Mouse (Mus musculus) splenic B cell, adult 2 months (primary cell): ENCODE measurements around the gene Ssbp3.

Experiments
- DNase-seq: peaks from one replicate; pipeline ENCODE4 v3.0.0-alpha.2; 2011; ENCODE audit warnings: low read depth, low spot score
- H3K27me3 ChIP-seq: 2 replicates; pipeline ENCODE4 v1.6.1; 2012; ENCODE audit warnings: mild to moderate bottlenecking, low read length, moderate library complexity, mixed read lengths; ENCODE audit not compliant: control insufficient read depth, poor library complexity, insufficient read depth, severe bottlenecking
- H3K36me3 ChIP-seq: 2 replicates; pipeline ENCODE4 v1.6.1; 2012; ENCODE audit warnings: mild to moderate bottlenecking, low read length, moderate library complexity, mixed read lengths; ENCODE audit not compliant: control insufficient read depth, poor library complexity, insufficient read depth, severe bottlenecking

The Ssbp3 gene

GRCm38 (mm10) chr4:107058781-107059180, 148.3 kb downstream of the Ssbp3 start:
- H3K36me3 ChIP-seq, result peaks cover 1% of the 10 kb centered on the region; the same call in 1 of the 2 replicates
- H3K27me3 ChIP-seq, result no peaks in the 10 kb centered on the region
- no peak for DNase-seq

DNA sequence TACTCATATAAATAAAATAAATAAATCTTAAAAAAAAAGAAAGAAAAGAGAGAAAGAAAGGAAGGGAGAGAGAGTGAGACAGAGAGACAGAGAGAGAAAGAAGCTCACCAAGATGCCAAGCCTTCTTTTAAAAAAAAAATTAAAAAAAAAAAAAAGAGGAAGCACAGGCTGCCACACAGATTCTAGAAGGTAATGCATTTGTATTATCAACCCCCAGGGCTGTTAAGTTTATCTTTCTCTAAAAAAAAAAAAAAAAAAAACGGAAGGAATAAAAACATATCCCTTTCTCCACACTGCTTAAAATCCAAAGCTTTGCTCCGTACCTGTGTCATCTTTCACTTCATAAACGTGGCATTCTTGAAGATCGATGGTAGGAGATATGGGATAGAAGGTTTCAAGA, 151.1 kb downstream of the Ssbp3 start:
- DNase-seq, result no peak
- peaks cover 3% of the 10 kb centered on the region for H3K36me3 ChIP-seq
- no peaks in the 10 kb centered on the region for H3K27me3 ChIP-seq

GRCm38 (mm10) chr4:107063214-107063613, 152.7 kb downstream of the Ssbp3 start:
- H3K36me3 ChIP-seq, result peaks cover 3% of the 10 kb centered on the region

DNA sequence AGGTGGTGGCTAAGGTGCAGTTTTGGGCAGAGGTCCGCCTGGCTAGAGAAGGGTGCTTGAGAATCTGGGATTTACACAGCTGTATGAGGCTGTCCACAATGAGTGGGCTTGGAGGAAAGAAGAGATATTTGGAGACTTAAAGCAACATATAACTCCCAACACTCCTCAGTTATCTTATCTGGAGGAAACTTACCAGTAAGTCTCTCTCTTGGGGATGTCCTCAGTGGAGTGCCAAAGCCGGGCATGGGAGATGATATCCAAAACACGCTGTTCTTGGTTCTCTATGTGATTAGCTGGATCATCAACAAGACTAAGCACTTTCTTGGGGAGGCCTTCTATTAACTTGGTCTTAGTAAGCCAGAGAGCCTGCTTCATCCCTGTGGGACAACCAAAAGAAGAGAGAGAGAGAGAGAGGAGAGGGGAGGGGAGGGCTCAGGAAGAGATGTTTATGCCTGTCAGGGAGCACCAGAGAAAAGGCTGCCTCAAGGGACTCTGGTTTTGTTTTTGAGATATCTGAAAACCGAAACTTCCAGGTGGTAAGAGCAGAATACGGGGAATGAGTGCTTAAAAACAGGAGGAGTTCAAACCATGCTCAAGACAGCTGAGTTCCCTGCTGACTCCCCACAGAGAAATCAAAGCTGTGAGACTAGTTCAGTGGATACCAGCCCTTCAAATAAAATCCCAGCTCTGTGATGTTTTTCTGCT, 154.0 kb downstream of the Ssbp3 start:
- H3K27me3 ChIP-seq, result no peaks in the 10 kb centered on the region
- no peak for DNase-seq

More at GRCm38 (mm10) chr4:107063214-107063613, 152.7 kb downstream of the Ssbp3 start:
- no peaks in the 10 kb centered on the region for H3K27me3 ChIP-seq
- no peak for DNase-seq

GRCm38 (mm10) chr4:107066252-107067124, 156.0 kb downstream of the Ssbp3 start, which contains the start of the genes Mrpl37 and Cyb5rl:
Mrpl37 (minus strand) TSS chr4:107066868.
Cyb5rl (plus strand) TSS chr4:107066988.
- peaks cover 1% of the 10 kb centered on the region; the same call in 1 of the 2 replicates for H3K36me3 ChIP-seq
- H3K27me3 ChIP-seq, result no peaks in the 10 kb centered on the region
- peak; percentile 98 for DNase-seq

More for the DNA sequence above, 154.0 kb downstream of the Ssbp3 start:
- peaks cover 1% of the 10 kb centered on the region; the same call in 1 of the 2 replicates for H3K36me3 ChIP-seq

DNA sequence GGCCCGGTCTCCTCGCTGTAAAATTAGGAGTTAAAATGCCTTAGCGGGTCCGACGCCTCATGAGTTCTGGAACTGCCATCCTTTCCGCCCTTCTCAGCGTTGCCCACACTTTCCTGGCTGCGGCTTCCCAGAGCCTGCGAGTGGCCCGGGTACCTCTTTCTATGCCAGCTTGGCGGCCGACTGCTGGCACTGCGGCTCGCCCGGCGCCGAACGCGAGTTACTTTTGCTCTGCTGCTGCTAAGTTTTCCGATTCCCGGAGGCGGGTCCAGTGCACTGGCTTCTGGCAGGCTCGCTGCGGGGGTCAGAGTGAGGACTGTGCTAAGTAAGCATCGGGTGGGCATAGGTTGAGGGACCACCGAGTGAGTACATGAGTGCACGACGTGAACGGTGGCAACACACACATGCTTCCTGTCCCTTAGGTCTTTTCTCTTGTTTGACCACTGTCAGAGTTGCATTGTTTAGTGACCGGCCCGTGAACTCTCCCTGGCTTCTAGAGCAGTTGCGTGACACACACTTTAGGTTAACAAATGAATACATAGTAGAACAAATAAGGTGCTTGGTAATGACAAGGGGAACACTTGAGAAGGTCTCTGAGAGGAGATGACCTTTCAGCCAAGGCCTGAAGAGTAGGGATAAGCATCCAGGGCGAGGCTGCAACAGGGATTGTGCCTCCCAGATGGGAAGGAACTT, 156.8 kb downstream of the Ssbp3 start:
- H3K27me3 ChIP-seq, result no peaks in the 10 kb centered on the region
- no peak for DNase-seq

GRCm38 (mm10) chr4:107072343-107072742, 161.8 kb downstream of the Ssbp3 start:
- Histone ChIP-seq H3K27me3 (no peaks in the 10 kb centered on the region), H3K36me3 (no peaks in the 10 kb centered on the region)
- no peak for DNase-seq

More for the DNA sequence above, 156.8 kb downstream of the Ssbp3 start:
- peaks cover 1% of the 10 kb centered on the region; the same call in 1 of the 2 replicates for H3K36me3 ChIP-seq

DNA sequence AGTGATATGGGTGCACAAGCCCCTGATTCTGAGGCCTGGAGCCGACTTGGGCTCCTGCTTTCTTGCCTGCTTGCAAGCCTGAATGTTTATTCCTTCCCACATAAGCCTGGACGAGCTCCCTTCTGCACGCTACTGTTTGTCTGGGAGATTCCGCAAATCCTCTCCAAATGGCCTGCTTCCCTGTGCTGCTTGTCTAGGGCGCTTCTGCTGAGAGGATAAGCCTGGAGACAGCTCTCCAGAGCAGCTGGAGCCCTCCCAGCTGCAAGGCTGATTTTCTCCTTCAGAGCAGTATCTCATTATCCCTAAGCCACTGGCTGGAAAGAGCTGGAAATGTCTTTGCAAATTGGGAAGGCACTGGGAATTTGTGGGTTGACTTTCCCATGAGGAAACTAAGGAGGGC, 165.0 kb downstream of the Ssbp3 start:
- DNase-seq, result no peak
- H3K36me3 ChIP-seq, result no peaks in the 10 kb centered on the region
- no peaks in the 10 kb centered on the region for H3K27me3 ChIP-seq

DNA sequence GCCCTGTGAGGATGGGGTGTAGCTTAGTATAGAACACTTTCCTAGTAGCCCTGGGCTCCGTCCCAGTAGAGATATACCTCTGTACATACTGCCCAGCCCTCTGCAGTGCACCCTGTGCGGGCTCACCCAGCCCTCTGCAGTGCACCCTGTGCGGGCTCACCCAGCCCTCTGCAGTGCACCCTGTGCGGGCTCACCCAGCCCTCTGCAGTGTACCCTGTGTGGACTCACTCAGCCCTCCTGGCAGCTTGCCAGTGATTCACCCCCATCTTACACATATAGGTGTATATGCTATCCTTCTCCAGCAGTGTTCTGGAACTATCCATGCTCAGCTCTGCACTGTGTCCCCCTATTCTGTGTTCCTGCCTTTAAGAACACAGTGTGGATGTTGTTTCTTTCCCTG, 168.4 kb downstream of the Ssbp3 start:
- Histone ChIP-seq H3K36me3 (no peaks in the 10 kb centered on the region), H3K27me3 (no peaks in the 10 kb centered on the region)
- DNase-seq, result no peak

- no peak for DNase-seq
- Histone ChIP-seq H3K27me3 (no peaks in the 10 kb centered on the region), H3K36me3 (no peaks in the 10 kb centered on the region)
These were observed 169.2 kb downstream of the Ssbp3 start for GRCm38 (mm10) chr4:107079716-107080115.

DNA sequence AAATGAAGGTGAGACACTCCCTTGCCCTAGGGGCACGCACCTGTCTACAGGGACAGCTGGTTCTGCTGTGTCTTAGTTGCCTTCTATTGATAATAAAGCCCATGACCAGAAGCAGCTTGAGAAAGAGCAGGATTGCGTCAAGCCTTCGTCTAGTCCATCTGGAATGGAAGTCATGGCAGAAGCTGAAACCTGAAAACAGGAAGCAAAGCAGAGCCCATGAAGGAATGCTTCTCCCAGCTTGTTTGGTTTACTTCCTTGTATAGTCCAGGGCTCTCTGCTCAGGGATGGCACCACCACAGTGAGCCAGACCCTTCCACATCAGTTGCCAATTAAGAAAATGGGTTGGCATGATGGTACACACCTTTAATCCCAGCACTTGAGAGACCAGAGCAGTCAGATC, 171.7 kb downstream of the Ssbp3 start:
- H3K36me3 ChIP-seq, result no peaks in the 10 kb centered on the region
- no peak for DNase-seq
- no peaks in the 10 kb centered on the region for H3K27me3 ChIP-seq

DNA sequence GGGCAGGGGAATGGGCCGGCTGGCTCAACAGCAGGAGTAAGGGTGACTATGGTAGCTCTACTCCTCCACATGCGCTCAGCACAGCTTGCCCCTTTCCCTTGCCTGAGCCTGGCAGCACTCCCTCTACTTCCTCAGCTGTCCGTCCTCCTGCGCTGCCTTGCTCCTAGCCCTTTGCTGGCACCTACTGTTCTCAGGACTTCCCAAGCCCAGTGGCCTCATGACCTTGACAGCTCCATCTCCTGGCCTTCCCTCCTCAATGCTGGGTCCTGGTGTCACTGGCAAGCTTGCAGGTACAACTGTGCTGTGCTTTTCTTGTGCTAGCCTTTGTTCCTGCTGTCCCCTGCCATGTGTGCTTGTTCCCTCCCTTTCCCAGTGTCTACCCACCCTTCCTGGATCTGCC, 172.6 kb downstream of the Ssbp3 start:
- DNase-seq, result no peak
- no peaks in the 10 kb centered on the region for H3K36me3 ChIP-seq
- H3K27me3 ChIP-seq, result no peaks in the 10 kb centered on the region

DNA sequence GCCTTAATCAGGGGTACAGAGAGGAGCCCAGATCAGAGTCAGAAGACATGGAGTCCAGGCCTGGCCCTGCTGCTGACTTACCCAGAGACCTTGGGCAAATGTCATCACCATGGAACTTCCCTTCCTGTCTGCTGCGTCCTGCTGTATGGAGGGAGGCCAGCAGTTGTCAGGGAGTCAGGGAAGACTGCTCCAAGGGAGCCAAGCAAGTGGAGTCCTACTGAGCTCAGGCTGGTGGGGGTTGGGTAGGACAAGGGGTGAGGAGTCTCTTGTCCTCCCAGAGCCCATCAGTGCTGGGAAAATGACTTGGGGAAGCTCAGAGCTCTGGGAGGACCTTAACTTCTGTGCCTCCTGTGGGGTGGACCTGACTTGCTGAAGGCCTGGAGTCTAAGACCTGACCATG, 173.8 kb downstream of the Ssbp3 start:
- DNase-seq, result no peak
- no peaks in the 10 kb centered on the region for H3K27me3 ChIP-seq
- no peaks in the 10 kb centered on the region for H3K36me3 ChIP-seq

- no peaks in the 10 kb centered on the region for H3K27me3 ChIP-seq
- DNase-seq, result no peak
- no peaks in the 10 kb centered on the region for H3K36me3 ChIP-seq
These were observed 174.4 kb downstream of the Ssbp3 start for GRCm38 (mm10) chr4:107084858-107085257.
